Mouse (Mus musculus) kidney, embryonic 16.5 days (tissue): ENCODE measurements around the gene Acsf2. TPM values are rescaled to one million over a fixed set of nuclear protein-coding genes. Genes with fewer than 3 reads are reported as not detected.

Experiments used
- ATAC-seq: fragments of 200-750 bp; cut with Nextera tagmentation; 2 replicates; pipeline ENCODE4 v1.8.0; 2017; ENCODE audit warnings: moderate TSS enrichment; ENCODE audit not compliant: low FRiP score, low TSS enrichment
- H3K27ac ChIP-seq: fragments of 300-500 bp; sonication (generic); 2 replicates; pipeline ENCODE4 v1.5.1; 2014; ENCODE audit warnings: low read length
- H3K27me3 ChIP-seq: fragments of 300-500 bp; sonication (generic); 2 replicates; pipeline ENCODE4 v1.6.1; 2014; ENCODE audit warnings: low read length, control low read depth, mixed read lengths; ENCODE audit not compliant: insufficient read depth
- H3K36me3 ChIP-seq: fragments of 300-500 bp; sonication (generic); 2 replicates; pipeline ENCODE4 v1.6.1; 2014; ENCODE audit warnings: low read length, control low read depth, mixed read lengths; ENCODE audit not compliant: insufficient read depth
- H3K4me1 ChIP-seq: fragments of 300-500 bp; sonication (generic); 2 replicates; pipeline ENCODE4 v1.6.1; 2014; ENCODE audit warnings: low read length, control low read depth, mixed read lengths; ENCODE audit not compliant: insufficient read depth
- H3K4me2 ChIP-seq: fragments of 300-500 bp; sonication (generic); replicated peaks from 2 replicates; pipeline ENCODE4 v1.6.1; 2014; ENCODE audit warnings: low read depth, low read length
- H3K4me3 ChIP-seq: fragments of 300-500 bp; sonication (generic); 2 replicates; pipeline ENCODE4 v1.5.1; 2014; ENCODE audit warnings: mild to moderate bottlenecking, low read length
- H3K9ac ChIP-seq: fragments of 300-500 bp; sonication (generic); replicated peaks from 2 replicates; pipeline ENCODE4 v1.6.1; 2014; ENCODE audit warnings: low read length
- H3K9me3 ChIP-seq: fragments of 300-500 bp; sonication (generic); 2 replicates; pipeline ENCODE4 v1.6.1; 2016; ENCODE audit warnings: low read length, control low read depth
- WGBS: fragments of 180-500 bp; shearing (Covaris S2); extraction: QIAGEN DNeasy Blood & Tissue Kit; methylation state at CpG from one replicate; pipeline ENCODE4 v1.1.7; 2014; 5-methylcytosine and 5-hydroxymethylcytosine counted together
- polyA plus RNA-seq: library from polyadenylated mRNA; unstranded; fragments of >200 nt; fragmentation: Nextera tagmentation; extraction: Ambion mirVana; gene quantifications from 2 replicates; pipeline ENCODE4 v1.2.1, GENCODE M21; 2015

The Acsf2 gene
- polyA plus RNA-seq, 1 experiment from 2014 or later, result 7.9 TPM

DNA sequence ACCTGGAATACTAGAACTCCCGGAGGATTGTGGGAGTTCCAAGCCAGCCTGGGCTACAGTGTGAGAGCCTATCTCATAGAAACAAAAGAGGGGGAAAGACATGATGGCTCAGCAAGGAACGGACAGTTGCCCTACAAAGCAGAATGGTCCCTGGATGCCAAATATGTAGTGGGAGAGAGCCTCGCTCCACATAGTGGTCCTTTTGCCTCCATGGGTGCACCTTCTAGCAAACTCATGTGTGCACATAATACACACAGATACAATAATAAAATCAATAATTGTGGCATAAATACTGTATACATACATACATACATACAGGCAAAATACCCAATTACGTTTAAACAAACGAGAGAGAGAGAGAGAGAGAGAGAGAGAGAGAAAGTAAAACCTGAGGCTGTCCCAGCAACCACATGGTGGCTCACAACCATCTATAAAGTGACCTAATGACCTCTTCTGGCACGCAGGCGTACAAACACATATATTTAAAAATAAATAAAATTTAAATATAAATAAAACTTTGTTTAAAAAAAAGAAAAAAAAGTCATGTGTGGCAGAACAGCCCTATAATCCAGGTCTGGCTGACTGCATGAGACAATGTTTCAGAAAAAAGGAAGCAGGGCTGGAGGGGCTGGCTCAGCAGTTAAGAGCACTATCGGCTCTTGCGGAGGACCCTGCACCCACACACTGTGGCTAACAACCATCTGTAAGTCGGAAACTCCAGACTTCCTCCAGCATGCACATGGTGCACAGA lies 51.8 kb downstream of the Acsf2 start:
- 60% methylated on average over 10 of the region's 10 CpGs for WGBS
- 0 out of 2 replicates have a peak, but pooled peaks cover 6% of the 10 kb centered on the region for H3K36me3 ChIP-seq
- peaks cover 6% of the 10 kb centered on the region for H3K4me1 ChIP-seq
- H3K4me2 ChIP-seq, result 0 out of 2 replicates have a peak overlapping the region, but pooled peaks have one; percentile 75
- no peak overlapping the region for H3K4me3 ChIP-seq
- ATAC-seq, result no peak
- peak overlapping the region; percentile 81; the same call in 1 of the 2 replicates for H3K9ac ChIP-seq
- H3K27me3 ChIP-seq, result no peaks in the 10 kb centered on the region
- H3K27ac ChIP-seq, result peak overlapping the region; percentile 2; the same call in 1 of the 2 replicates
- no peaks in the 10 kb centered on the region for H3K9me3 ChIP-seq

DNA sequence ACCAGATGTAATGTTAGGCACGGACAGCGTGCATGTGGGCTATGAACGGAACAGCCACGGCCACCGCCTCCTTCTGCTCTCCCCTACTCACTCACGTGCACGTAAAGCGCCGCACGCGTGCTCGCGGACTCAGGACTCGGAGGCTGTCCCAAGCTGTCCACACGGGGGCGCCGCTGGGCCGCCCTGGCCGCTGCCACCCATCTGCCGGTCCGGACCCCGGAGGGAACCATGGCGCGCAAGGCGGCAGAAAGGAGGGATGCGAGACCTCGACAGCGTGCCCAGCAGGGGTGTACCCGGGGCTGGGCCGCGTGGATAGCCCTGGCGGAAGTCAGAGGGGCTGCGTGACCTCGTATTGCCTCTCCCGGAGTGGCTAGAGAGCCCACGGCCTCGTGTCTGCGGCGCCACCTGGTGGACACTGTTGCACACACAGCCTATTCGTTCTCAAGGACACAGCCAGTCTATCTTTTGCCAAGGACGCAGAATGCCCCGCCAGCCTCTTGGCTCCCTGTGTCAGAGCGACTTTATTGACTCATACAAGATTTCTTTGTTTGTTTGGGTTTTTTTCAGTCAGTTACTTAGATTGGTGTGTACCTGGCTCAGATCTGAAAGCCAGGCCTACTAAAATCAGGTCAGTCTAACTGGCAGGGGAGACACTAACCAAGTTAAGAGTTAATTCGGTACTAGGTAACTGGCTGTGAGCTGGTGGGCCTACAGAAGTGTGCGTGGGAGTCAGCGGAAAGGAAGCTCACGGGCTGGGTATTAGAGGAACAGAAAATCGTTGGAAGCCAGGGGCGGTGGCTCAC lies 52.6 kb downstream of the Acsf2 start, which contains the start of gene Rsad1:
Gene Rsad1 (minus strand): TSS at position 368 of the 803 bp plus-strand sequence.
- H3K36me3 ChIP-seq, result 0 out of 2 replicates have a peak, but pooled peaks cover 6% of the 10 kb centered on the region
- no peaks in the 10 kb centered on the region for H3K9me3 ChIP-seq
- H3K9ac ChIP-seq, result peak within 1 kb of the TSS; percentile 81
- peak within 1 kb of the TSS; percentile 75 for H3K4me2 ChIP-seq
- 2% methylated on average over 49 of the region's 49 CpGs for WGBS
- no peaks in the 10 kb centered on the region for H3K27me3 ChIP-seq
- H3K27ac ChIP-seq, result peak within 1 kb of the TSS; percentile 90
- peaks cover 9% of the 10 kb centered on the region for H3K4me1 ChIP-seq
- ATAC-seq, result peak; percentile 92
- peak within 1 kb of the TSS; percentile 65 for H3K4me3 ChIP-seq

DNA sequence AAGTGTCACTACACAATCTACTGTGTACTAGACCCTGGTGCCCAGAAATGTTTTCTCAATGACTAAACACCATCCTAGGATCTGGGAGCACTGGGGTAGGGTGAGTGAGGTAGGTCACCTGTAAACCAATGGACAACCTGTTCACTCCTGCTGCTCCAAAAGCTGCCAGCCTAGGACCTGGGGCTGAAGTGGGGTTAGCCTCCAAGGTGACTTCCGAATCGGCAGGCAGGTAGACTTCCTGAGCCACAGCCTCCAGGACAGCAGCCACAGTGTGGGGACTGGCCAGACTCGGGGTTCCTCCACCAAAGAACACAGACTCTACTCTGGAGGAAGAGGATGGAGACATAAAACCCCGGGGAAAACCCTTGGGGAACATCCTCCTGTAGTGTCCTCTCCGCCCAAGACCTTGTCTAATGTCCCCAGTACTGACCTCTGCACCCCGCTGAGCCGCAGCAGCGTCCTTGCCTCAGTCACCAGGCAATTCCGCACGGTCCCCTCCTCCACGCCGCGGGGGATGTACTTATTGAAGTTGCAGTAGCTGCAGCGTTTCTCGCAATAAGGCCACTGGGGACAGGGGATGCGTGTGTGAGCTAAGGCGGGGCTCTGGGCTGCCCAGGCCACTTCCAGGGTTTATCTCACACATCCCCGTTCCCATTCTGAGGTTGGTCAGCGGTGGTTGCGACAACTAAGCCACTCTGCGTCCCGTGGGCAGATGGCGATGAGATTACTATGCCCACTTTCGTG lies 53.5 kb downstream of the Acsf2 start:
- Histone ChIP-seq H3K9me3 (no peaks in the 10 kb centered on the region), H3K9ac (peak overlapping the region; percentile 81), H3K4me1 (peaks cover 14% of the 10 kb centered on the region), H3K27ac (no peak overlapping the region), H3K4me3 (peak overlapping the region; percentile 65), H3K27me3 (no peaks in the 10 kb centered on the region), H3K4me2 (peak overlapping the region; percentile 75), H3K36me3 (0 out of 2 replicates have a peak, but pooled peaks cover 6% of the 10 kb centered on the region)
- ATAC-seq, result peak; percentile 24; the same call in 1 of the 2 replicates
- 11% methylated on average over 24 of the region's 24 CpGs for WGBS

DNA sequence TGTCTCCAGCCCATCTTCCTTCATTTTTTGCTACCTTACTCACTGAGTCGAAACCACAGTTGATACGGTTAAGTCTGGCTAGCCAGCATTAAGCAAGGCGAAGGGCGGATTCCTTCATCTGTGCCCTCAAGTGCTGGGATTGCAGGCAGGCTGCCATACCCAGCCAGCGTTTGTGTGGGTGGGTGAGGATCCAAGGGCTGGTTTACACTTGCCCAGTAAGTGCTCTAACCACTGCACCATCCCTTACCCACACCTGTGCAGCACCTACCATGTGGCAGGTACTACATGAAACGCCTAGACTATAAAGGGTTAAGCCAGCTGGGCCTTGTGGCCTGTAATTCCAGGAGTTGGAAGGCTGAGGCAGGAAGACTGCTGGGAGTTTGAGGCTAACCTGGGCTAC lies 54.4 kb downstream of the Acsf2 start:
- H3K27me3 ChIP-seq, result no peaks in the 10 kb centered on the region
- 94% methylated on average over 6 of the region's 6 CpGs for WGBS
- H3K36me3 ChIP-seq, result 0 out of 2 replicates have a peak, but pooled peaks cover 5% of the 10 kb centered on the region
- peaks cover 14% of the 10 kb centered on the region for H3K4me1 ChIP-seq
- no peak overlapping the region for H3K27ac ChIP-seq
- no peak overlapping the region for H3K9ac ChIP-seq
- no peak for ATAC-seq
- no peak overlapping the region for H3K4me2 ChIP-seq
- no peaks in the 10 kb centered on the region for H3K9me3 ChIP-seq
- no peak overlapping the region for H3K4me3 ChIP-seq

DNA sequence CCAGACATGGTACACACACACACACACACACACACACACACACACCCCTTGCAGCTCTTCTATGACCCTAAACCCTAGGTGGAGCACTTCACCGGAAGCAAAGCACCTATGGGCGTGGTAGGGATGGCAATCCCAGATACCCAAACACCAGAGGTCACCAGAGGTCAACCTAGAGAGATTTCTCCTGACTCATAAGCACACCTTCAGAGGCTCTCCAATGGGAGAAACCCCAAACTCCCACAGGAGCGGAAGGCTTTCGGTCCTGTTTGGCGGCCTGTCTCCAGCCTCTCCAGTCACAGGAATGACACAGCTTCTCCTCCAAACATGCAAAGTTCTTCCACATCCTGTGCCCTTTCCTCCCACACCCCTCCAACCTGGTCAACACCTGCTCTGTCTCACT lies 55.3 kb downstream of the Acsf2 start:
- H3K27me3 ChIP-seq, result no peaks in the 10 kb centered on the region
- 88% methylated on average over 5 of the region's 5 CpGs for WGBS
- H3K4me2 ChIP-seq, result no peak overlapping the region
- no peak overlapping the region for H3K9ac ChIP-seq
- no peaks in the 10 kb centered on the region for H3K9me3 ChIP-seq
- no peak for ATAC-seq
- H3K4me1 ChIP-seq, result peaks cover 14% of the 10 kb centered on the region
- H3K27ac ChIP-seq, result no peak overlapping the region
- 0 out of 2 replicates have a peak, but pooled peaks cover 9% of the 10 kb centered on the region for H3K36me3 ChIP-seq
- no peak overlapping the region for H3K4me3 ChIP-seq

DNA sequence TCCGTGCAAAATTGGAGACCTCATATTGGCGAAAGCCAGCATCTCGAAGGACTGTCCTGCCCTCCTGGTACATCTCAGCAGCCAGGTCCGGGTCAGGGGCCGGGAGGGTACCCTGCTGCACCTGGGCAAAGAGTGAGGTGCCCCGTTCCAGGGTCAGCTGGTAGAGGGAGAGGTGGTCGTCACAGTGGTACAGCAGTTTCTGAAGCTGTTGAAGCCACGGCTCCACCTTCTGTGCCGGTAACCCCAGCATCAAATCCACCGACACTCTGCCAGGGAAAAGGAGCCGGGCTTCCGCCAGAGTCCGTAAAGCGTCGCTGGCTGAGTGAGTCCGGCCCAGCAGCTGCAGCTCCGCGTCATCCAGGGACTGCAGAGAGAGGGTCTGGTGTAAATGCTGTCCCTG lies 57.2 kb downstream of the Acsf2 start:
- 46% methylated on average over 18 of the region's 18 CpGs for WGBS
- Histone ChIP-seq H3K27ac (no peak overlapping the region), H3K4me2 (peak overlapping the region; percentile 22), H3K4me3 (0 out of 2 replicates have a peak overlapping the region, but pooled peaks have one; percentile 7), H3K27me3 (no peaks in the 10 kb centered on the region), H3K9me3 (no peaks in the 10 kb centered on the region), H3K36me3 (0 out of 2 replicates have a peak, but pooled peaks cover 9% of the 10 kb centered on the region), H3K4me1 (peaks cover 14% of the 10 kb centered on the region), H3K9ac (no peak overlapping the region; the same call in 1 of the 2 replicates)
- ATAC-seq, result no peak

DNA sequence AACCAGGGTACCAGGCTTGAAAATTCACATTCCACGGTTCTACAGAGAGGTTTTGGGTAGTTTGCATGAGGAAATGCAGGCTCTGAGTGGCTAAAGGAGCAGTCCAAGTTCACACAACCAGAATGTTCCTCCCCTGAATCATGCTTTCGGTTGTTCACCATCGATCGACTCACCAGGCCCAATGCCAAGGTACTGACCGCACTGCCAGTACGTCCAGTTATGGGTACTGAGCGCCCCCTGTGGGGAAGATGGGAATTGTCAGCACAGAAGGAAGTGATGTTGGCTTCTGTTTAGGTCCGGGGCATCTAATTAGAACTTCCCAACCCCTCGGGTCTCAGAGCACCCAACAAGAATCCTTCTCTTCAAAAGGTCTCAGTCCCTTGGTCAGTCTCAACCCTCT lies 57.7 kb downstream of the Acsf2 start:
- Histone ChIP-seq H3K9ac (no peak overlapping the region; the same call in 1 of the 2 replicates), H3K27ac (no peak overlapping the region), H3K4me3 (no peak overlapping the region), H3K27me3 (no peaks in the 10 kb centered on the region), H3K36me3 (0 out of 2 replicates have a peak, but pooled peaks cover 9% of the 10 kb centered on the region), H3K4me2 (peak overlapping the region; percentile 22), H3K4me1 (peaks cover 14% of the 10 kb centered on the region), H3K9me3 (no peaks in the 10 kb centered on the region)
- ATAC-seq, result peak; percentile 28; the same call in 1 of the 2 replicates
- whole genome bisulfite sequencing, result 26% methylated on average over 9 of the region's 9 CpGs

DNA sequence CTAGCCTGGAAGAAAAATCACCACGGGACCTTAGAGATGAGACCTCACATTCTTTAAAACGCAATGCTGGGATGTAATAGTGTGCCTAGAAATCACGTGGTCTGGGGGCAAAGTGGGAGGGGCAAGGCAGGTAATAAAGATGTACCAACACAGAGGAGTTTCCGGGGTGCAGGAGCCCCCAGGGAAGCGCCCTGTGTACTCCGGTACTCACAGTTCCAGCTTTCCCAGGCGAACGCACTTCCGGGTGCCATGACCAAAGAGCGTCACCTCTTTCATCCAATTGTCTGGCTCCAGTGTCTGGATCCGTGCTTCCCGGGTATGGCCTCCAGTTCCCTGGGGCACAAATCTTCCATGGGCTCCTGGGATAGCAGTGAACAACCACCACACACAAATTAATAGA lies 58.3 kb downstream of the Acsf2 start:
- no peak overlapping the region for H3K9ac ChIP-seq
- no peaks in the 10 kb centered on the region for H3K27me3 ChIP-seq
- peaks cover 17% of the 10 kb centered on the region for H3K4me1 ChIP-seq
- H3K4me3 ChIP-seq, result no peak overlapping the region
- H3K9me3 ChIP-seq, result no peaks in the 10 kb centered on the region
- no peak overlapping the region for H3K27ac ChIP-seq
- WGBS, result 86% methylated on average over 12 of the region's 12 CpGs
- no peak for ATAC-seq
- H3K4me2 ChIP-seq, result no peak overlapping the region
- H3K36me3 ChIP-seq, result 0 out of 2 replicates have a peak, but pooled peaks cover 9% of the 10 kb centered on the region

DNA sequence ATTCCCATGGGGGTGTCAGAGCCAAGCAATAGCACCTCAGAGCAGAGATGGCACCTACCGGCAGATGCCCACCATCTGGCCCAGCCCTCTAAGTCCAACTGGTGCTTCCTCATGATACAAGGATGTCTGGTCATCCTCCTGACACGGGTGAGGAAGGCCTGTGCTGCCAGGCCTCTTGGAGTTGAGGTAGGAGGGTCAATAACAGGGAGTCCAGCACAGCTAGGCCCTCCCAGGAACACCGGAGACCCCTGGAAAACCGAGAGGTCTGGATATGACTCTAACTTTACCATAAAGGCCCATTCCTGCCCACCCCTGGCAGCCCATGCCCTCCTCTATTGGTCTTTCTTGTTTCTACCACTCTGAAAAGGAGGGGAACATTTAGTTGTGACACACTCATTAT lies 59.3 kb downstream of the Acsf2 start:
- no peak overlapping the region for H3K4me3 ChIP-seq
- H3K9ac ChIP-seq, result no peak overlapping the region
- H3K4me1 ChIP-seq, result peaks cover 13% of the 10 kb centered on the region; the same call in 1 of the 2 replicates
- H3K27ac ChIP-seq, result no peak overlapping the region
- ATAC-seq, result no peak
- no peaks in the 10 kb centered on the region for H3K9me3 ChIP-seq
- 82% methylated on average over 4 of the region's 4 CpGs for WGBS
- H3K4me2 ChIP-seq, result no peak overlapping the region
- H3K27me3 ChIP-seq, result no peaks in the 10 kb centered on the region
- H3K36me3 ChIP-seq, result 0 out of 2 replicates have a peak, but pooled peaks cover 9% of the 10 kb centered on the region
